Mouse (Mus musculus): ENCODE data around the gene Mrtfa.

GRCm38 (mm10) chr15:81026901-81027300, 163.7 kb downstream of the Mrtfa start:
- TF ChIP-seq CTCF (IDR thresholded peaks at IDR 0.05; ENCODE audit: borderline replicate concordance, insufficient read depth, low read length) (no peak), POLR2A (IDR thresholded peaks at IDR 0.05; ENCODE audit: low read depth, low read length) (no peak)

All from embryonic fibroblast, embryonic 13.5 days (primary cell).